Mouse (Mus musculus): ENCODE results near the gene Notch1.
A peak's percentile ranks its signal among the peaks of the same experiment; 100 is the strongest.

DNA sequence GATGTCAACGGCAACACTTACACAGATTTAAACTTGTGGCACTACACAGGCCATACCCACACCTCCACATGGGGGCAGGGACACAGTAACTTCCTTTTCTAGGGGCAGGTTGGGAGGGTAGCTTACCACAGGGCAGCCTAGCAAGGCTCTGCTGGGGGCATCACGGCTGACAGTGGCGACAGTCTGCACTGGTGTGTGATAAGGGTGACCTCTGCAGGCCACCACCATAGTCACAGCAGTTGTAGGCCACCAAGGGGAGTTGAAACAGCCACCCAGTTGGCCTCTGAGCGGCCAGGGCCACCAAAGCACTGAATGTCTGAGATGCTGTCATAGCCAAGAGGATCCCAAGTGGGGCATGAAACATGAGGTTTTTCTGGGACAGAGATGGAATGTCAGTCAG is 49.8 kb upstream of the Notch1 start:
- TF ChIP-seq HCFC1 (IDR thresholded peaks at IDR 0.05; ENCODE audit: low read depth, low read length) (no peak), E2F4 (IDR thresholded peaks at IDR 0.05; ENCODE audit: borderline replicate concordance, low read depth, low read length) (no peak), MYC (IDR thresholded peaks at IDR 0.05; ENCODE audit: low read depth, low read length) (no peak), CTCF (IDR thresholded peaks at IDR 0.05 in 2 of 3, conservative IDR thresholded peaks at IDR 0.05 in 1 of 3; ENCODE audit: control insufficient read depth in 1 of 3, insufficient read depth in 1 of 3, low read depth in 2 of 3, low read length in 3 of 3, poor library complexity in 1 of 3, severe bottlenecking in 1 of 3) (peak; percentile 35 to 67 (median 56); a peak in 5 of 6 replicates), ZNF384 (IDR thresholded peaks at IDR 0.05; ENCODE audit: low read depth, low read length) (no peak), ZMIZ1 (IDR thresholded peaks at IDR 0.05; ENCODE audit: low read depth, low read length) (no peak), POLR2A (IDR thresholded peaks at IDR 0.05; ENCODE audit: control insufficient read depth in 1 of 2, insufficient read depth in 1 of 2, low read depth in 1 of 2, low read length in 2 of 2, poor library complexity in 1 of 2) (no peak), MAX (IDR thresholded peaks at IDR 0.05; ENCODE audit: low read length) (no peak), EP300 (IDR thresholded peaks at IDR 0.05; ENCODE audit: low read depth in 1 of 2, low read length in 2 of 2) (no peak), MYB (IDR thresholded peaks at IDR 0.05; ENCODE audit: low read depth, low read length) (no peak)

All from MEL (cell line).